Mouse (Mus musculus) forebrain, postnatal 0 days (tissue): ENCODE measurements at regions not wholly inside any gene's neighbourhood (a gene's known extent, or its start where the extent isn't known, plus 50 kb on each side); places are given as distances from the start of the nearest gene placed in this dataset.

ENCODE experiments used
- ATAC-seq: fragments of 200-750 bp; cut with Nextera tagmentation; 2 replicates; pipeline ENCODE4 v1.8.0; 2017; ENCODE audit warnings: mild to moderate bottlenecking, moderate library complexity
- DNase-seq: peaks from one replicate; pipeline ENCODE4 v3.0.0-alpha.2; 2015
- H3K27ac ChIP-seq: fragments of 300-500 bp; sonication (generic); 2 replicates; pipeline ENCODE4 v1.5.1; 2014; ENCODE audit warnings: low read depth, mild to moderate bottlenecking, antibody characterized with exemption, low read length, moderate library complexity, mixed read lengths
- H3K27me3 ChIP-seq: fragments of 300-500 bp; sonication (generic); 2 replicates; pipeline ENCODE4 v1.6.1; 2014; ENCODE audit warnings: mild to moderate bottlenecking, low read length, mixed read lengths; ENCODE audit not compliant: insufficient read depth
- H3K36me3 ChIP-seq: fragments of 300-500 bp; sonication (generic); 2 replicates; pipeline ENCODE4 v1.6.1; 2014; ENCODE audit warnings: mild to moderate bottlenecking, moderate library complexity; ENCODE audit not compliant: insufficient read depth
- H3K4me1 ChIP-seq: fragments of 300-500 bp; sonication (generic); 2 replicates; pipeline ENCODE4 v1.6.1; 2014; ENCODE audit warnings: antibody characterized with exemption; ENCODE audit not compliant: insufficient read depth
- H3K4me2 ChIP-seq: fragments of 300-500 bp; sonication (generic); 2 replicates; pipeline ENCODE4 v1.6.1; 2014; ENCODE audit warnings: low read depth, mild to moderate bottlenecking, moderate library complexity
- H3K4me3 ChIP-seq: fragments of 300-500 bp; sonication (generic); 2 replicates; pipeline ENCODE4 v1.5.1; 2014; ENCODE audit warnings: low read depth, low read length, mixed read lengths
- H3K9ac ChIP-seq: fragments of 300-500 bp; sonication (generic); 2 replicates; pipeline ENCODE4 v1.6.1; 2014; ENCODE audit warnings: mild to moderate bottlenecking
- H3K9me3 ChIP-seq: fragments of 300-500 bp; sonication (generic); 2 replicates; pipeline ENCODE4 v1.6.1; 2016; ENCODE audit warnings: low read length
- CTCF ChIP-seq: sonication (generic); IDR thresholded peaks from 2 replicates; pipeline ENCODE4 v1.5.1; 2016; ENCODE audit warnings: antibody characterized with exemption, control low read depth, low read depth
- WGBS: fragments of 180-500 bp; shearing (Covaris S2); extraction: QIAGEN DNeasy Blood & Tissue Kit; methylation state at CpG from one replicate; pipeline ENCODE4 v1.1.7; 2014; 5-methylcytosine and 5-hydroxymethylcytosine counted together

DNA sequence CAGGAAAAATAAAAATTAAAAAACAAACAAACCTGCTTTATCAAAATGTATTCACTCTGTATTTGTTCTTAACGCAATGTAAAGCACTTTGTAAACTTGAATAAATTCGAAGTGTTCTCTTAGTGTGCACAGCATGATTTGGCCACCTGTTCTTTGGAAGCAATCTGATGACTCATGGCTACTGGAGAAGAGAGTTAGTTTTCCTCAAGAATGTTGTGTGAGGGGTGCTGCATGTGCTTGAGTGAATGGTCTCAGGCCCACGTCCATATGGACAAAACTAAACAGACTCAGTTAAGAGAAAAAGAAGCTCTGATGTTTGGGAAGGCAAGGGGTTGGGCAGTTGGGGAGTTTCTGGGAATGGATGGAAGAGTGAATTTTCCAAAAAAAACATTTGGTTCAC, 267.1 kb downstream of the Kcnj2 start:
- WGBS: 79% methylated on average over 3 of the region's 3 CpGs
- no peak for ATAC-seq
- no peak for TF ChIP-seq CTCF

DNA sequence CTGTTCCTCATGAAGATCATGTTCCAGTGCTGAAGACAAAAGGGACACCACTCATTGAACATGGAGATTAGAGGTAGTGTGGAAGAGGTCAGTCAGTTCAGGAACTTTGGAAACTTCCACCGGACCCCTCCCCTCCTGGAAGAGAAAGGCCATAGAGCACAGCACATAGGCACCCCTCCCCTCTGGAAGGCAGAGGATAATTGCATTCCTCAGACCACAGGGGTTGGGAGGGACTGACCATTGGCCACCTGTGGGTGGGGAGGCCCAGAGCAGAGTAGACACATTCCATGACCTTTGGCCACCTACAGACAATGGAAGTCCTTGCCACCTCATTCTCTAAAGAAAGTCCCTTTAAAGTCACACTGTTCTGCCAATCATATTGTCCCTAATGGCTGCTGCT, 281.6 kb downstream of the Kcnj2 start:
- Histone ChIP-seq H3K27ac (no peak overlapping the region), H3K9me3 (no peaks in the 10 kb centered on the region), H3K27me3 (no peaks in the 10 kb centered on the region), H3K4me3 (no peak overlapping the region), H3K4me1 (no peaks in the 10 kb centered on the region), H3K36me3 (no peaks in the 10 kb centered on the region), H3K4me2 (no peak overlapping the region), H3K9ac (no peak overlapping the region)
- ATAC-seq (no peak), DNase-seq (no peak)
- no peak for TF ChIP-seq CTCF
- WGBS: 8% methylated on average over 1 of the region's 1 CpGs

More for the DNA sequence above, 267.1 kb downstream of the Kcnj2 start:
- Histone ChIP-seq H3K27ac (no peak overlapping the region), H3K4me1 (no peaks in the 10 kb centered on the region), H3K36me3 (no peaks in the 10 kb centered on the region), H3K4me2 (no peak overlapping the region), H3K9ac (no peak overlapping the region), H3K9me3 (no peaks in the 10 kb centered on the region), H3K27me3 (no peaks in the 10 kb centered on the region), H3K4me3 (no peak overlapping the region)
- no peak for DNase-seq

GRCm38 (mm10) chr11:111350028-111350427, 284.1 kb downstream of the Kcnj2 start:
- no peak for ATAC-seq
- Histone ChIP-seq H3K4me3 (no peak overlapping the region), H3K36me3 (no peaks in the 10 kb centered on the region), H3K4me1 (no peaks in the 10 kb centered on the region), H3K9ac (no peak overlapping the region), H3K27ac (no peak overlapping the region), H3K27me3 (no peaks in the 10 kb centered on the region), H3K9me3 (no peaks in the 10 kb centered on the region), H3K4me2 (no peak overlapping the region)
- DNase-seq: no peak
- TF ChIP-seq CTCF: no peak
- 85% methylated on average over 4 of the region's 4 CpGs for WGBS

DNA sequence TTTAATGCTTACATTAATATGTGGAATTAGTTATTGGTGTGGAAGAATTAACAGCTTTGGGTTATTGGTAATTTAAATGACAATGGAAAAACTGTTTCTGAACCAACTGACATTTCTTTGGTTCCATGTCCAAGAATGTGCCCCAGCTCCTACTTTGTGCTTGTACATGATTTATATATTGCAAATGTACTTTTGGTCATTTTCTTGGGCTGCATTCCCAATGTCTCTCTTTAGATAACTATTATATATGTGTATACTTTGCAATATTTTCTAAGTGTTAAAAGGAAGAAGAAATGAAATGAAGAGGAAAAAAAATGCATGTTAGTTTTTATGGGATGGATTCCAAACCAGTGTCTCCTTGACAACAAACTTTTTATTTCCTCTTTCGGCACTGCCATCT, 297.4 kb downstream of the Kcnj2 start:
- no peak for TF ChIP-seq CTCF
- H3K27me3 ChIP-seq: no peaks in the 10 kb centered on the region
- no peak overlapping the region for H3K4me2 ChIP-seq
- WGBS: 63% methylated on average over 1 of the region's 1 CpGs
- no peak for DNase-seq
- no peaks in the 10 kb centered on the region for H3K4me1 ChIP-seq
- no peak for ATAC-seq
- no peak overlapping the region for H3K4me3 ChIP-seq
- H3K36me3 ChIP-seq: no peaks in the 10 kb centered on the region
- no peak overlapping the region for H3K27ac ChIP-seq
- H3K9me3 ChIP-seq: no peaks in the 10 kb centered on the region
- H3K9ac ChIP-seq: no peak overlapping the region

DNA sequence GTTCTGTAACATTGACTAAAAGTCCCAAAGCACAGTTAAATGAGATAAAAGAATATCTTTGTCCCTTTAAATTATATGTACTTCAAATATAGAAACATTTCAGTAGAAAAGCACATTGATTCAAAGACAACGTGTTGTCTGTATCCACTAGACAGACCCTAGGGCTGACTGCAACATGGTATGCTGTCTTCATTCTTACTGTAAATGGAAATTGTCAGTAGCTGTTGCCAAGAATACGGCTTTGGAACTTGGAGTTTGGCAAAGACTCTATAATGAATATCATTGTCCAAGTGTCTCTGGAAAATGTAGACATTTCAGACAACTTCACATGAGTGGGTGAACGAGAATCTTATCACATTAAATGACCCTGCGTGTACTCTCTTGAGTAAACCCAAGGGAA, 311.2 kb downstream of the Kcnj2 start:
- 65% methylated on average over 4 of the region's 4 CpGs for WGBS
- peak; percentile 54; the same call in 1 of the 2 replicates for ATAC-seq
- DNase-seq: peak; percentile 32

GRCm38 (mm10) chr11:111379842-111380241, 313.9 kb downstream of the Kcnj2 start:
- no peaks in the 10 kb centered on the region for H3K9me3 ChIP-seq
- no peak overlapping the region for H3K9ac ChIP-seq
- no peak for TF ChIP-seq CTCF
- H3K4me3 ChIP-seq: no peak overlapping the region
- DNase-seq: no peak
- H3K4me1 ChIP-seq: no peaks in the 10 kb centered on the region
- no peaks in the 10 kb centered on the region for H3K27me3 ChIP-seq
- no peak overlapping the region for H3K27ac ChIP-seq
- H3K4me2 ChIP-seq: no peak overlapping the region
- no peak for ATAC-seq
- 84% methylated on average over 3 of the region's 3 CpGs for WGBS
- H3K36me3 ChIP-seq: no peaks in the 10 kb centered on the region

More for the DNA sequence above, 311.2 kb downstream of the Kcnj2 start:
- H3K4me3 ChIP-seq: no peak overlapping the region
- H3K36me3 ChIP-seq: no peaks in the 10 kb centered on the region
- no peak overlapping the region for H3K4me2 ChIP-seq
- TF ChIP-seq CTCF: no peak
- no peaks in the 10 kb centered on the region for H3K9me3 ChIP-seq
- H3K9ac ChIP-seq: no peak overlapping the region
- H3K27me3 ChIP-seq: no peaks in the 10 kb centered on the region
- H3K27ac ChIP-seq: no peak overlapping the region
- no peaks in the 10 kb centered on the region for H3K4me1 ChIP-seq

DNA sequence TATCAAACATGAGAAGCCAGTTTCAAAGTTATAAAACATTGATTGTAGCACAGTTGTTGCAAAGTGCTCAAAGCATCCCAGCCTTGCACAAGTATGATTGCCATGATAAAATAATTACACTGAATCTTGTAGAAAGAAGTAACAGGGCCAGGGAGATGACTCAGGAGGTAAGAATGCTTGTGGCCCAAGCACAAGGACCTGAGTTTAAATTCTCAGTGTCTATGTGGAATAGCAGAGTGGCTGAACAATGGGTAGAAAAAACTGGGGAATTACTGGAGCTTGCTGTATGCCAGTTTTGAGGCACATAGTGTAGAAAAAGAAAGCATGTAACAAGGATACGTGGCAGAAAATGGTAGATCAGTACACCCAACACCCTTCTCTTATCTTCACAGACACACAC, 332.7 kb downstream of the Kcnj2 start:
- H3K27me3 ChIP-seq: no peaks in the 10 kb centered on the region
- H3K9ac ChIP-seq: no peak overlapping the region
- no peaks in the 10 kb centered on the region for H3K36me3 ChIP-seq
- H3K4me3 ChIP-seq: no peak overlapping the region
- H3K4me2 ChIP-seq: no peak overlapping the region
- no peaks in the 10 kb centered on the region for H3K9me3 ChIP-seq
- DNase-seq (no peak), ATAC-seq (no peak)
- 90% methylated on average over 1 of the region's 1 CpGs for WGBS
- H3K4me1 ChIP-seq: no peaks in the 10 kb centered on the region
- H3K27ac ChIP-seq: no peak overlapping the region
- TF ChIP-seq CTCF: no peak

DNA sequence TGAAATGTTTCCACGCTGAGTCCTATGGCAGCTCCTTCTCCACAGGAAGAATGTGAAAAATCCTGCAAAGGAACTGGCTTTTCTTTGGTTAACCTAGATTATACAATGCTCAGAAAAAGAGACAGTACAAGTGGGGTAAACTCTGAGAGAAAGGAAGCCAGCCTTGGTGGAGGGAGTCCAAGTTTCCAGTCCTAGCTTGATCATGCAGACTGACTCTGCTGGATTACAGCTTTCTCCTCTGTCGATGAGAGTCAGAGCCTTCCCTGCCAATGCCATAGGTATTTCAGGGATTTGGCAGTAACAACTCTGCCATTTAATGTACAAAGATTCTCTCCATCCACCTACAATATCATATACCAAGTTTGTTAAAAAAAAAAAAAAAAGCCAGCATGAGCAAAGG, 343.3 kb downstream of the Kcnj2 start:
- no peak for TF ChIP-seq CTCF
- Histone ChIP-seq H3K27ac (no peak overlapping the region), H3K9ac (no peak overlapping the region), H3K27me3 (no peaks in the 10 kb centered on the region), H3K4me3 (no peak overlapping the region), H3K36me3 (no peaks in the 10 kb centered on the region), H3K4me2 (no peak overlapping the region), H3K4me1 (no peaks in the 10 kb centered on the region), H3K9me3 (no peaks in the 10 kb centered on the region)
- WGBS: 71% methylated on average over 2 of the region's 2 CpGs
- DNase-seq (no peak), ATAC-seq (no peak)
